Mouse (Mus musculus) myocyte (in vitro differentiated cells): ENCODE measurements at regions not wholly inside any gene's neighbourhood (a gene's known extent, or its start where the extent isn't known, plus 50 kb on each side); places are given as distances from the start of the nearest gene placed in this dataset.

ENCODE experiments used
- CEBPB ChIP-seq: IDR thresholded peaks from 2 replicates; pipeline ENCODE4 v1.6.1; 2011; ENCODE audit warnings: mild to moderate bottlenecking, moderate library complexity; ENCODE audit not compliant: poor library complexity, insufficient read depth, severe bottlenecking
- E2F4 ChIP-seq: IDR thresholded peaks from one replicate; pipeline ENCODE4 v1.6.1; 2011; ENCODE audit warnings: mild to moderate bottlenecking, control low read depth, moderate library complexity; ENCODE audit not compliant: insufficient read depth
- MYOD1 ChIP-seq, 3 experiments: IDR thresholded peaks; one replicate each; pipeline ENCODE4 v1.6.1; 2011; ENCODE audit warnings: control low read depth in 2 of 3, low read depth in 2 of 3, mild to moderate bottlenecking in 2 of 3, moderate library complexity in 1 of 3; ENCODE audit not compliant: insufficient read length in 2 of 3, control insufficient read depth in 1 of 3
- POLR2A ChIP-seq: IDR thresholded peaks from one replicate; pipeline ENCODE4 v1.6.1; 2011; ENCODE audit warnings: low read depth, mild to moderate bottlenecking, control low read depth, moderate library complexity; ENCODE audit not compliant: insufficient read length
- TCF12 ChIP-seq: IDR thresholded peaks from one replicate; pipeline ENCODE4 v1.6.1; 2011; ENCODE audit warnings: mild to moderate bottlenecking, control low read depth; ENCODE audit not compliant: poor library complexity, insufficient read depth, severe bottlenecking
- USF1 ChIP-seq: IDR thresholded peaks from one replicate; pipeline ENCODE4 v1.6.1; 2011; ENCODE audit warnings: low read depth, mild to moderate bottlenecking, control low read depth, moderate library complexity

DNA sequence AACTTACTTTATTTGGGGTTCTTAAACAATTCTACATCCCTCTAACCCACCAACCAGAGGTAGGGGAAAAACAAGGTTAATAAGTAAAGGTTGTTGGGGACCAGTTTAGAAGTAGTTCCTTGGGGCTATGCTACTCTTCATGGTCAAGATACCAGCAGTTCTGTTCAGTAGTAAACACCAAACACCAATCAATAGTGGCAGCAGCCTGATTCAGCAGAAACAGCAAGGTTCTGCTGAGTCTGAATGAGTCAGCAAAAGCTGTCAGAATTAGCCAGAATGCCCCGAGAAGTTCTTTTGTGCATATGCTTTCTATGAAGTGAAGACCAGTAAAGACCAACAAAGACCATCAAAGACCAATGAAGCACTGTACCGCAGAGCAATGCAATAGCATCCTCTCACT is 1195.1 kb downstream of the 9330182O14Rik start:
- TF ChIP-seq POLR2A (no peak), USF1 (no peak), E2F4 (no peak), TCF12 (no peak), MYOD1 (IDR thresholded peaks at IDR 0.05; ENCODE audit: control insufficient read depth in 1 of 3, insufficient read length in 2 of 3, low read depth in 2 of 3) (no peak), CEBPB (no peak)
